Mouse (Mus musculus): ENCODE data around the gene Slc16a2.

Slc16a2 gene

DNA sequence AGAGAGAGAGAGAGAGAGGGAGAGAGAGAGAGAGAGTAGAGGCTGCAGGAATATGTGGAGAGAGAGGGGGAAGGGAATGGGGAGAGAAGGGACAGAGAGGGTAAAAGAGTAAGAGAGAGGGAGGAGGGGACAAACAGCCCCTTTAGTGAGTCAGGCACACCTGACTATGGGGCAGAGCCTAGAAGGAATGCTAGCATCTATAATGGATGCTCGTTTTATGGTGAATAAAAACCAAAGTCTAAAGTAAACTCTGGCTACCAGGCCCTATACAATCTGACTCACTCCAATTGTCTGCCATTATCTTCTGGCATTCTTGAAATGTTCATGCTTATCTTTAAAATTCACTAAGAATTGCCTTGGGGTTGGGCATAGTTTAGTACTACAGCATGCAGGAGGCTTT, 169.7 kb downstream of the Slc16a2 start:
- in situ Hi-C loops (cut with MboI), result no loop called here
